Mouse (Mus musculus): ENCODE results near the gene Ddit4. TPM values are rescaled to one million over a fixed set of nuclear protein-coding genes. Genes with fewer than 3 reads are reported as not detected.

Gene Ddit4
- polyA plus RNA-seq, 1 experiment: 35.0 TPM

DNA sequence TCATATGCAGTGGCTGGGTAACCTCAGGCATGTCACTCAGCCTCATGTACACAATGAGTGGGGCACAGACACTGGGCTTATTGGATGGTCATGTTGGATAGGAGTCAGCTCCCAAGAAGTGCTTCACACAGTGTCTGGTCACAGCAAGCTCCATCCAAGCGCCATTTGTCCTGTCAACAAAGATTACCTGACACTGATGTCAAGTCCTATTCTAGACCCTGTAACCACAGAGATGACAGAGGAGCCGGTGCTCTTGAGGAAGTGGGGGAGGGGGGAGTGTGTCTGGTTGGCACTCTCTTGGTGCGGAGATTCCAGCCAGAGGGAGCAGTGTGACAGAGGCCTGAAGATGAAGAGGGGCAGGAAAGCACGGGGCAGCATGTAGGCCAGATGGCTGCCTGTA, 50.7 kb downstream of the Ddit4 start:
- peaks cover 31% of the 10 kb centered on the region for H3K4me1 ChIP-seq (ENCODE audit: control insufficient read depth, insufficient read depth, insufficient read length, low read length)
- H3K27me3 ChIP-seq (ENCODE audit: control insufficient read depth, insufficient read depth, low read length): no peaks in the 10 kb centered on the region
- H3K4me3 ChIP-seq (ENCODE audit: low read depth, low read length): no peak overlapping the region
- H3K36me3 ChIP-seq (ENCODE audit: control insufficient read depth, insufficient read depth, low read length): peaks cover 24% of the 10 kb centered on the region
- WGBS: 79% methylated on average over 4 of the region's 4 CpGs
- peak overlapping the region; percentile 94 for H3K27ac ChIP-seq (ENCODE audit: insufficient read depth, low read depth, low read length)
- TF ChIP-seq POLR2A (IDR thresholded peaks at IDR 0.05; ENCODE audit: low read depth, low read length) (no peak), CTCF (IDR thresholded peaks at IDR 0.05; ENCODE audit: extremely low read depth, insufficient read length, insufficient replicate concordance, low read depth, low read length) (no peak)

GRCm38 (mm10) chr10:59900174-59900435, 51.5 kb downstream of the Ddit4 start:
- Histone ChIP-seq H3K4me3 (ENCODE audit: low read depth, low read length) (0 out of 2 replicates have a peak overlapping the region, but pooled peaks have one; percentile 2), H3K4me1 (ENCODE audit: control insufficient read depth, insufficient read depth, insufficient read length, low read length) (peaks cover 32% of the 10 kb centered on the region), H3K27me3 (ENCODE audit: control insufficient read depth, insufficient read depth, low read length) (no peaks in the 10 kb centered on the region), H3K27ac (ENCODE audit: insufficient read depth, low read depth, low read length) (peak overlapping the region; percentile 94), H3K36me3 (ENCODE audit: control insufficient read depth, insufficient read depth, low read length) (peaks cover 32% of the 10 kb centered on the region)
- TF ChIP-seq CTCF (IDR thresholded peaks at IDR 0.05; ENCODE audit: extremely low read depth, insufficient read length, insufficient replicate concordance, low read depth, low read length) (no peak), POLR2A (IDR thresholded peaks at IDR 0.05; ENCODE audit: low read depth, low read length) (no peak)
- 14% methylated on average over 4 of the region's 4 CpGs for WGBS

Other genes starting within 250 kb of the Ddit4 start
- 71.1 and 134 TPM in 2 replicates for gene Micu1, start 249.4 kb downstream of the Ddit4 start, polyA plus RNA-seq (2012; rRNA removed)
- 43.1 and 86.2 TPM in 2 replicates for gene Dnajb12, start 72.3 kb downstream of the Ddit4 start, polyA plus RNA-seq (2012; rRNA removed)
- gene Ascc1, start 51.0 kb upstream of the Ddit4 start, polyA plus RNA-seq (2012; rRNA removed): 5.8 and 14.2 TPM in 2 replicates
- gene Anapc16, start 51.3 kb upstream of the Ddit4 start, polyA plus RNA-seq (2012; rRNA removed): 33.0 and 51.4 TPM in 2 replicates
- 2.6 and 2.8 TPM in 2 replicates for gene Spock2, start 154.4 kb upstream of the Ddit4 start, polyA plus RNA-seq (2012; rRNA removed)